Mouse (Mus musculus) liver, embryonic 14.5 days (tissue): ENCODE measurements around the gene Whrn. TPM values are rescaled to one million over a fixed set of nuclear protein-coding genes. Genes with fewer than 3 reads are reported as not detected.
A peak's percentile ranks its signal among the peaks of the same experiment; 100 is the strongest.

Experiments
- ATAC-seq: fragments of 200-750 bp; cut with Nextera tagmentation; 2 replicates; pipeline ENCODE4 v1.8.0; 2017; ENCODE audit warnings: moderate number of reproducible peaks, mild to moderate bottlenecking, moderate library complexity; ENCODE audit not compliant: insufficient read depth
- DNase-seq, 3 experiments: peaks; one replicate each; pipeline ENCODE4 v3.0.0-alpha.2; 2012 to 2013; ENCODE audit warnings: low read depth in 3 of 3, low spot score in 3 of 3
- H3K27ac ChIP-seq: fragments of 300-500 bp; sonication (generic); 2 replicates; pipeline ENCODE4 v1.5.1; 2014; ENCODE audit warnings: moderate library complexity, mild to moderate bottlenecking, control low read depth, inconsistent platforms
- H3K27me3 ChIP-seq: fragments of 300-500 bp; sonication (generic); 2 replicates; pipeline ENCODE4 v1.6.1; 2014; ENCODE audit warnings: mild to moderate bottlenecking, low read length, moderate library complexity; ENCODE audit not compliant: control insufficient read depth, insufficient read depth
- H3K36me3 ChIP-seq: fragments of 300-500 bp; sonication (generic); replicated peaks from 2 replicates; pipeline ENCODE4 v1.6.1; 2014; ENCODE audit warnings: low read depth; ENCODE audit not compliant: control insufficient read depth, insufficient read depth
- H3K4me1 ChIP-seq, 2 experiments: fragments of 200-500 bp in 1 of 2; fragments of 300-500 bp in 1 of 2; sonication (generic) in 1 of 2; replicated peaks; 2 replicates each; pipeline ENCODE4 v1.6.1; 2012 to 2014; ENCODE audit warnings: antibody characterized with exemption in 1 of 2, inconsistent platforms in 1 of 2, low read length in 1 of 2; ENCODE audit not compliant: control insufficient read depth in 2 of 2, insufficient read depth in 2 of 2
- H3K4me2 ChIP-seq: fragments of 300-500 bp; sonication (generic); 2 replicates; pipeline ENCODE4 v1.6.1; 2014; ENCODE audit warnings: low read depth, mild to moderate bottlenecking, control low read depth, moderate library complexity
- H3K4me3 ChIP-seq, 2 experiments: fragments of 200-500 bp in 1 of 2; fragments of 300-500 bp in 1 of 2; sonication (generic) in 1 of 2; 2 replicates each; pipeline ENCODE4 v1.5.1; 2012 to 2014; ENCODE audit warnings: low read depth in 2 of 2, low read length in 2 of 2, mild to moderate bottlenecking in 2 of 2, control low read depth in 1 of 2, inconsistent platforms in 1 of 2, moderate library complexity in 1 of 2; ENCODE audit not compliant: insufficient read depth in 1 of 2
- H3K9ac ChIP-seq: fragments of 300-500 bp; sonication (generic); replicated peaks from 2 replicates; pipeline ENCODE4 v1.6.1; 2014; ENCODE audit warnings: mild to moderate bottlenecking, control low read depth, moderate library complexity
- H3K9me3 ChIP-seq: fragments of 300-500 bp; sonication (generic); 2 replicates; pipeline ENCODE4 v1.6.1; 2016; ENCODE audit warnings: low read length, mixed read lengths; ENCODE audit not compliant: control insufficient read depth
- CTCF ChIP-seq: IDR thresholded peaks from 2 replicates; pipeline ENCODE4 v1.5.1; 2016; ENCODE audit warnings: antibody characterized with exemption, low read depth, control low read depth
- EP300 ChIP-seq: IDR thresholded peaks from 2 replicates; pipeline ENCODE4 v1.6.1; 2016; ENCODE audit warnings: antibody characterized with exemption, low read depth
- WGBS: fragments of 180-500 bp; shearing (Covaris S2); extraction: QIAGEN DNeasy Blood & Tissue Kit; methylation state at CpG from one replicate; pipeline ENCODE4 v1.1.7; 2014; ENCODE audit not compliant: insufficient replicate concordance; 5-methylcytosine and 5-hydroxymethylcytosine counted together
- polyA plus RNA-seq, 2 experiments: library from polyadenylated mRNA; depleted of rRNA in 1 of 2; stranded (reverse) in 1 of 2; unstranded in 1 of 2; fragments of >200 nt; fragmentation: Nextera tagmentation in 1 of 2; extraction: Ambion mirVana in 1 of 2; gene quantifications; 2 replicates each; pipeline versions ENCODE4 v1.2.1 to v1.2.3; 2012 to 2014

Whrn gene
- polyA plus RNA-seq (2012; rRNA removed) (0.53 and 0.61 TPM in 2 replicates), polyA plus RNA-seq (2014; fragmentation: Nextera tagmentation; extraction: Ambion mirVana) (0.23 and 0.29 TPM in 2 replicates)

GRCm38 (mm10) chr4:63495915-63496278 lies at the start of gene Whrn:
Whrn (minus strand) TSS chr4:63495991.
- no peaks in the 10 kb centered on the region; a peak in 1 of 4 replicates for H3K4me1 ChIP-seq
- H3K9ac ChIP-seq = no peak within 1 kb of the TSS
- TF ChIP-seq EP300 (no peak), CTCF (no peak)
- under 1% methylated on average over 34 of the region's 34 CpGs for WGBS
- H3K27me3 ChIP-seq = peaks cover 34% of the 10 kb centered on the region
- no peaks in the 10 kb centered on the region for H3K9me3 ChIP-seq
- H3K4me2 ChIP-seq = peak within 1 kb of the TSS; percentile 48
- no peak within 1 kb of the TSS for H3K27ac ChIP-seq
- H3K4me3 ChIP-seq = peak within 1 kb of the TSS; percentile 40 to 61
- DNase-seq (peak in 2 of 3 experiments; percentile 12 to 18), ATAC-seq (peak; percentile 61; the same call in 1 of the 2 replicates)
- no peaks in the 10 kb centered on the region for H3K36me3 ChIP-seq

- 19% methylated on average over 26 of the region's 26 CpGs for WGBS
- Histone ChIP-seq H3K4me1 (peaks cover 9 to 24% of the 10 kb centered on the region in 2 experiments), H3K27ac (peak overlapping the region; percentile 1; the same call in 1 of the 2 replicates), H3K27me3 (no peaks in the 10 kb centered on the region), H3K36me3 (peaks cover 16% of the 10 kb centered on the region), H3K4me2 (peak overlapping the region; percentile 92), H3K4me3 (peak overlapping the region; percentile 86 to 95), H3K9me3 (no peaks in the 10 kb centered on the region), H3K9ac (peak overlapping the region; percentile 76)
- ATAC-seq = peak; percentile 38; the same call in 1 of the 2 replicates
- DNase-seq = no peak
- TF ChIP-seq EP300 = no peak
- no peak for TF ChIP-seq CTCF
Measured at GRCm38 (mm10) chr4:63545231-63545958, 49.6 kb upstream of the Whrn start.

GRCm38 (mm10) chr4:63544494-63545230 lies 48.9 kb upstream of the Whrn start, which contains the start of gene Atp6v1g1:
Atp6v1g1 (plus strand) TSS chr4:63544772.
- WGBS = under 1% methylated on average over 53 of the region's 57 CpGs
- TF ChIP-seq CTCF (no peak), EP300 (no peak)

GRCm38 (mm10) chr4:63543746-63544493 lies 48.1 kb upstream of the Whrn start:
- Histone ChIP-seq H3K9me3 (no peaks in the 10 kb centered on the region), H3K36me3 (peaks cover 9% of the 10 kb centered on the region), H3K4me3 (peak overlapping the region; percentile 10 to 28; a peak in 1 of 4 replicates), H3K27me3 (no peaks in the 10 kb centered on the region), H3K4me2 (peak overlapping the region; percentile 60), H3K4me1 (peaks cover 9 to 24% of the 10 kb centered on the region in 2 experiments), H3K9ac (0 out of 2 replicates have a peak overlapping the region, but pooled peaks have one; percentile 5), H3K27ac (peak overlapping the region; percentile 4; the same call in 1 of the 2 replicates)
- WGBS = 58% methylated on average over 10 of the region's 10 CpGs
- peak; percentile 44 for ATAC-seq
- DNase-seq = no peak
- TF ChIP-seq CTCF (no peak), EP300 (no peak)

More at GRCm38 (mm10) chr4:63544494-63545230, 48.9 kb upstream of the Whrn start, which contains the start of gene Atp6v1g1:
- Histone ChIP-seq H3K36me3 (peaks cover 16% of the 10 kb centered on the region), H3K4me2 (peak within 1 kb of the TSS; percentile 92), H3K27ac (peak within 1 kb of the TSS; percentile 7; the same call in 1 of the 2 replicates), H3K4me1 (peaks cover 9 to 24% of the 10 kb centered on the region in 2 experiments), H3K9ac (peak within 1 kb of the TSS; percentile 76), H3K4me3 (peak within 1 kb of the TSS; percentile 86 to 95), H3K27me3 (no peaks in the 10 kb centered on the region), H3K9me3 (no peaks in the 10 kb centered on the region)
- ATAC-seq = peak; percentile 94
- peak; percentile 85 to 86 (median 86) for DNase-seq
